Mouse (Mus musculus): ENCODE measurements around the gene Daam1. TPM values are rescaled to one million over a fixed set of nuclear protein-coding genes. Genes with fewer than 3 reads are reported as not detected.

Gene Daam1
- polyA plus RNA-seq, 2 experiments = 10.5 to 13.3 TPM

- 77% methylated on average over 5 of the region's 5 CpGs for WGBS (ENCODE audit: insufficient replicate concordance)
- TF ChIP-seq EP300 (IDR thresholded peaks at IDR 0.05; ENCODE audit: low read depth) (no peak), CTCF (IDR thresholded peaks at IDR 0.05; ENCODE audit: low read depth) (no peak)
- H3K27ac ChIP-seq = no peak overlapping the region
- H3K9ac ChIP-seq (replicated peaks) = no peak overlapping the region
- no peaks in the 10 kb centered on the region for H3K36me3 ChIP-seq (replicated peaks; ENCODE audit: control insufficient read depth, insufficient read depth, low read depth)
- DNase-seq (ENCODE audit: low read depth in 3 of 3, low spot score in 3 of 3) = no peak
- peaks cover 6 to 22% of the 10 kb centered on the region in 2 experiments for H3K4me1 ChIP-seq (replicated peaks; ENCODE audit: control insufficient read depth in 2 of 2, insufficient read depth in 2 of 2, low read length in 1 of 2)
- ATAC-seq (ENCODE audit: insufficient read depth) = no peak
- no peaks in the 10 kb centered on the region for H3K9me3 ChIP-seq (ENCODE audit: control insufficient read depth, low read length)
- H3K4me3 ChIP-seq (ENCODE audit: insufficient read depth in 1 of 2, low read depth in 2 of 2, low read length in 2 of 2) = no peak overlapping the region
- no peak overlapping the region for H3K4me2 ChIP-seq (ENCODE audit: low read depth)
- no peaks in the 10 kb centered on the region for H3K27me3 ChIP-seq (ENCODE audit: control insufficient read depth, insufficient read depth, low read length)
These were observed 16.7 kb downstream of the Daam1 start for GRCm38 (mm10) chr12:71847617-71848016.

GRCm38 (mm10) chr12:71848037-71848776 lies 17.3 kb downstream of the Daam1 start:
- ATAC-seq (ENCODE audit: insufficient read depth) (no peak), DNase-seq (ENCODE audit: low read depth in 3 of 3, low spot score in 3 of 3) (no peak)
- Histone ChIP-seq H3K9me3 (ENCODE audit: control insufficient read depth, low read length) (no peaks in the 10 kb centered on the region), H3K9ac (replicated peaks) (no peak overlapping the region), H3K36me3 (replicated peaks; ENCODE audit: control insufficient read depth, insufficient read depth, low read depth) (no peaks in the 10 kb centered on the region), H3K4me2 (ENCODE audit: low read depth) (no peak overlapping the region), H3K27me3 (ENCODE audit: control insufficient read depth, insufficient read depth, low read length) (no peaks in the 10 kb centered on the region), H3K4me1 (replicated peaks; ENCODE audit: control insufficient read depth in 2 of 2, insufficient read depth in 2 of 2, low read length in 1 of 2) (peaks cover 7 to 20% of the 10 kb centered on the region in 2 experiments), H3K27ac (no peak overlapping the region), H3K4me3 (ENCODE audit: insufficient read depth in 1 of 2, low read depth in 2 of 2, low read length in 2 of 2) (no peak overlapping the region)
- WGBS (ENCODE audit: insufficient replicate concordance) = 78% methylated on average over 5 of the region's 5 CpGs
- no peak for TF ChIP-seq EP300 (IDR thresholded peaks at IDR 0.05; ENCODE audit: low read depth)
- no peak for TF ChIP-seq CTCF (IDR thresholded peaks at IDR 0.05; ENCODE audit: low read depth)

- H3K27ac ChIP-seq = no peak overlapping the region
- H3K36me3 ChIP-seq (replicated peaks; ENCODE audit: control insufficient read depth, insufficient read depth, low read depth) = no peaks in the 10 kb centered on the region
- no peak for ATAC-seq (ENCODE audit: insufficient read depth)
- H3K9me3 ChIP-seq (ENCODE audit: control insufficient read depth, low read length) = no peaks in the 10 kb centered on the region
- no peak overlapping the region for H3K9ac ChIP-seq (replicated peaks)
- no peaks in the 10 kb centered on the region for H3K27me3 ChIP-seq (ENCODE audit: control insufficient read depth, insufficient read depth, low read length)
- no peak overlapping the region for H3K4me3 ChIP-seq (ENCODE audit: insufficient read depth in 1 of 2, low read depth in 2 of 2, low read length in 2 of 2)
- DNase-seq (ENCODE audit: low read depth in 3 of 3, low spot score in 3 of 3) = no peak
- TF ChIP-seq CTCF (IDR thresholded peaks at IDR 0.05; ENCODE audit: low read depth) (no peak), EP300 (IDR thresholded peaks at IDR 0.05; ENCODE audit: low read depth) (no peak)
- H3K4me2 ChIP-seq (ENCODE audit: low read depth) = no peak overlapping the region
- peaks cover 7 to 23% of the 10 kb centered on the region in 2 experiments for H3K4me1 ChIP-seq (replicated peaks; ENCODE audit: control insufficient read depth in 2 of 2, insufficient read depth in 2 of 2, low read length in 1 of 2)
- 84% methylated on average over 7 of the region's 7 CpGs for WGBS (ENCODE audit: insufficient replicate concordance)
These were observed 18.2 kb downstream of the Daam1 start for GRCm38 (mm10) chr12:71849051-71849450.

- Histone ChIP-seq H3K27me3 (ENCODE audit: control insufficient read depth, insufficient read depth, low read length) (no peaks in the 10 kb centered on the region), H3K9ac (replicated peaks) (no peak overlapping the region), H3K4me2 (ENCODE audit: low read depth) (no peak overlapping the region), H3K4me3 (ENCODE audit: insufficient read depth in 1 of 2, low read depth in 2 of 2, low read length in 2 of 2) (no peak overlapping the region), H3K36me3 (replicated peaks; ENCODE audit: control insufficient read depth, insufficient read depth, low read depth) (no peaks in the 10 kb centered on the region), H3K4me1 (replicated peaks; ENCODE audit: control insufficient read depth in 2 of 2, insufficient read depth in 2 of 2, low read length in 1 of 2) (peaks cover 7 to 26% of the 10 kb centered on the region in 2 experiments), H3K9me3 (ENCODE audit: control insufficient read depth, low read length) (no peaks in the 10 kb centered on the region), H3K27ac (no peak overlapping the region)
- TF ChIP-seq CTCF (IDR thresholded peaks at IDR 0.05; ENCODE audit: low read depth) (no peak), EP300 (IDR thresholded peaks at IDR 0.05; ENCODE audit: low read depth) (no peak)
- WGBS (ENCODE audit: insufficient replicate concordance) = 74% methylated on average over 5 of the region's 5 CpGs
- DNase-seq (ENCODE audit: low read depth in 3 of 3, low spot score in 3 of 3) (no peak), ATAC-seq (ENCODE audit: insufficient read depth) (no peak)
These were observed 19.3 kb downstream of the Daam1 start for GRCm38 (mm10) chr12:71850135-71850534.

GRCm38 (mm10) chr12:71852678-71853077 lies 21.8 kb downstream of the Daam1 start:
- 37% methylated on average over 7 of the region's 7 CpGs for WGBS (ENCODE audit: insufficient replicate concordance)
- Histone ChIP-seq H3K27ac (no peak overlapping the region), H3K9me3 (ENCODE audit: control insufficient read depth, low read length) (no peaks in the 10 kb centered on the region), H3K4me1 (replicated peaks; ENCODE audit: control insufficient read depth in 2 of 2, insufficient read depth in 2 of 2, low read length in 1 of 2) (peaks cover 7 to 27% of the 10 kb centered on the region in 2 experiments), H3K36me3 (replicated peaks; ENCODE audit: control insufficient read depth, insufficient read depth, low read depth) (peaks cover 4% of the 10 kb centered on the region; the same call in 1 of the 2 replicates), H3K4me2 (ENCODE audit: low read depth) (no peak overlapping the region), H3K9ac (replicated peaks) (no peak overlapping the region), H3K4me3 (ENCODE audit: insufficient read depth in 1 of 2, low read depth in 2 of 2, low read length in 2 of 2) (no peak overlapping the region), H3K27me3 (ENCODE audit: control insufficient read depth, insufficient read depth, low read length) (no peaks in the 10 kb centered on the region)
- ATAC-seq (ENCODE audit: insufficient read depth) (no peak), DNase-seq (ENCODE audit: low read depth in 3 of 3, low spot score in 3 of 3) (no peak)
- TF ChIP-seq EP300 (IDR thresholded peaks at IDR 0.05; ENCODE audit: low read depth) = no peak
- TF ChIP-seq CTCF (IDR thresholded peaks at IDR 0.05; ENCODE audit: low read depth) = no peak

All from liver, embryonic 14.5 days (tissue).